Mouse (Mus musculus) hindbrain, embryonic 14.5 days (tissue): ENCODE measurements around the gene Zfand4. TPM values are rescaled to one million over a fixed set of nuclear protein-coding genes. Genes with fewer than 3 reads are reported as not detected.

Source experiments
- ATAC-seq: fragments of 200-750 bp; cut with Nextera tagmentation; 2 replicates; pipeline ENCODE4 v1.8.0; 2017; ENCODE audit warnings: moderate number of reproducible peaks, mild to moderate bottlenecking, moderate TSS enrichment, moderate library complexity; ENCODE audit not compliant: low FRiP score
- DNase-seq: peaks from one replicate; pipeline ENCODE4 v3.0.0-alpha.2; 2015; ENCODE audit warnings: low spot score
- H3K27ac ChIP-seq: fragments of 300-500 bp; sonication (generic); 2 replicates; pipeline ENCODE4 v1.5.1; 2014; ENCODE audit warnings: mild to moderate bottlenecking, moderate library complexity
- H3K27me3 ChIP-seq: fragments of 300-500 bp; sonication (generic); 2 replicates; pipeline ENCODE4 v1.6.1; 2014; ENCODE audit warnings: mild to moderate bottlenecking, low read length, mixed read lengths; ENCODE audit not compliant: control insufficient read depth, insufficient read depth
- H3K36me3 ChIP-seq: fragments of 300-500 bp; sonication (generic); replicated peaks from 2 replicates; pipeline ENCODE4 v1.6.1; 2014; ENCODE audit not compliant: control insufficient read depth, insufficient read depth
- H3K4me1 ChIP-seq: fragments of 300-500 bp; sonication (generic); replicated peaks from 2 replicates; pipeline ENCODE4 v1.6.1; 2014; ENCODE audit warnings: antibody characterized with exemption, low read length, mixed read lengths; ENCODE audit not compliant: control insufficient read depth, insufficient read depth
- H3K4me2 ChIP-seq: fragments of 300-500 bp; sonication (generic); replicated peaks from 2 replicates; pipeline ENCODE4 v1.6.1; 2014; ENCODE audit warnings: mild to moderate bottlenecking, moderate library complexity
- H3K4me3 ChIP-seq: fragments of 300-500 bp; sonication (generic); replicated peaks from 2 replicates; pipeline ENCODE4 v1.5.1; 2014; ENCODE audit warnings: mild to moderate bottlenecking, low read length
- H3K9ac ChIP-seq: fragments of 300-500 bp; sonication (generic); 2 replicates; pipeline ENCODE4 v1.6.1; 2014
- H3K9me3 ChIP-seq: fragments of 300-500 bp; sonication (generic); 2 replicates; pipeline ENCODE4 v1.6.1; 2016; ENCODE audit warnings: low read length; ENCODE audit not compliant: control insufficient read depth
- WGBS: fragments of 180-500 bp; shearing (Covaris S2); extraction: QIAGEN DNeasy Blood & Tissue Kit; methylation state at CpG from one replicate; pipeline ENCODE4 v1.1.7; 2014; 5-methylcytosine and 5-hydroxymethylcytosine counted together
- polyA plus RNA-seq: library from polyadenylated mRNA; unstranded; fragments of >200 nt; fragmentation: Nextera tagmentation; extraction: Ambion mirVana; gene quantifications from 2 replicates; pipeline ENCODE4 v1.2.1, GENCODE M21; 2014

Zfand4 gene
- polyA plus RNA-seq, 1 experiment from 2014 or later: 6.7 TPM

GRCm38 (mm10) chr6:116374618-116375017, 110.6 kb downstream of the Zfand4 start:
- Histone ChIP-seq H3K36me3 (peaks cover 14% of the 10 kb centered on the region), H3K4me3 (no peak overlapping the region), H3K4me1 (no peaks in the 10 kb centered on the region), H3K27me3 (no peaks in the 10 kb centered on the region), H3K4me2 (no peak overlapping the region), H3K9me3 (no peaks in the 10 kb centered on the region), H3K9ac (no peak overlapping the region), H3K27ac (no peak overlapping the region)
- ATAC-seq: no peak
- DNase-seq: no peak

DNA sequence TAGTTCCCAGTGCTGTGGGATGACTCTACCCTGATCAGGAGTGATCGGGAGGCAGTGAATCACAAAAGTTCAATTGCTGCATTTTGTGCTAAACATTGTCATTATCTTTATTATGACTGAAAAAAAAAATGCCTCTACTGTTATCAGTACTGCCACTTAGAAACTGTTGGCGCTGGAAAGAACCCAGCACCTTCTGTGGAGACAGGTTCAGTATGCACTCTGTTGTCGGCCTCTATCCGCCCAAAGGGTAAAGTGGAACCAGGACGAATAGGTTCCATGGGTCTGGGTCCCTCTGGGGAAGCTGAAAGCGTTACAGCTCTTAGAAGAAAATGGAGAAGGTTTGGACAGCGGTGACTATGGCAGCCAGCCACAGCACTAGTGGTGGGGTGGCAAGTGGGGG, 114.9 kb downstream of the Zfand4 start:
- Histone ChIP-seq H3K4me3 (no peak overlapping the region), H3K27me3 (no peaks in the 10 kb centered on the region), H3K36me3 (peaks cover 14% of the 10 kb centered on the region), H3K27ac (no peak overlapping the region), H3K4me2 (no peak overlapping the region), H3K9ac (no peak overlapping the region), H3K4me1 (peaks cover 11% of the 10 kb centered on the region), H3K9me3 (no peaks in the 10 kb centered on the region)
- ATAC-seq (no peak), DNase-seq (no peak)
- WGBS: 87% methylated on average over 7 of the region's 7 CpGs

Other genes starting within 250 kb of the Zfand4 start
- 17.8 and 22.4 TPM in 2 replicates for gene Tmcc1, start 70.7 kb upstream of the Zfand4 start, polyA plus RNA-seq
- 61.9 and 63.8 TPM in 2 replicates for gene Washc2, start 56.2 kb upstream of the Zfand4 start, polyA plus RNA-seq
- 69.4 and 74.3 TPM in 2 replicates for gene March8, start 73.8 kb downstream of the Zfand4 start, polyA plus RNA-seq
- 0.31 and 0.80 TPM in 2 replicates for gene Alox5, start 197.0 kb downstream of the Zfand4 start, polyA plus RNA-seq
- gene Olfr211, start 224.9 kb downstream of the Zfand4 start, polyA plus RNA-seq: not detected in 2 replicates
- not detected in 2 replicates for gene Olfr212, start 242.3 kb downstream of the Zfand4 start, polyA plus RNA-seq